Mouse (Mus musculus) G1E (cell line): ENCODE results near the gene Akt2.

Source experiments
- CTCF ChIP-seq: IDR thresholded peaks from 2 replicates; pipeline ENCODE4 v1.5.1; 2012; ENCODE audit warnings: low read depth, low read length, inconsistent platforms, mixed read lengths
- GATA1 ChIP-seq: IDR thresholded peaks from 2 replicates; pipeline ENCODE4 v1.6.1; 2012; ENCODE audit warnings: borderline replicate concordance, low read length, inconsistent platforms, mixed read lengths
- POLR2AphosphoS5 ChIP-seq: IDR thresholded peaks from 2 replicates; pipeline ENCODE4 v1.6.1; 2012; ENCODE audit warnings: low read depth, low read length, inconsistent platforms; ENCODE audit not compliant: insufficient replicate concordance
- TAL1 ChIP-seq: conservative IDR thresholded peaks from 2 replicates; pipeline ENCODE4 v1.6.1; 2012; ENCODE audit warnings: low read depth, low read length, inconsistent platforms, mixed read lengths

GRCm38 (mm10) chr7:27658712-27659663 lies 67.6 kb downstream of the Akt2 start:
- no peak for TF ChIP-seq CTCF
- TF ChIP-seq POLR2AphosphoS5: no peak
- TF ChIP-seq TAL1: no peak
- no peak for TF ChIP-seq GATA1
